Mouse (Mus musculus): ENCODE data around the gene Gm20388. TPM values are rescaled to one million over a fixed set of nuclear protein-coding genes. Genes with fewer than 3 reads are reported as not detected.

Gm20388 gene
- polyA plus RNA-seq, 1 experiment from 2014 or later = not detected

GRCm38 (mm10) chr8:124090473-124090872, 4179.8 kb downstream of the Gm20388 start:
- Histone ChIP-seq H3K4me1 (replicated peaks; ENCODE audit: control insufficient read depth, insufficient read depth) (no peaks in the 10 kb centered on the region), H3K36me3 (ENCODE audit: control insufficient read depth, insufficient read depth, low read length) (no peaks in the 10 kb centered on the region), H3K27me3 (ENCODE audit: control insufficient read depth, insufficient read depth, low read length) (no peaks in the 10 kb centered on the region), H3K4me3 (ENCODE audit: low read depth, low read length) (no peak overlapping the region), H3K9me3 (ENCODE audit: control insufficient read depth, low read length) (no peaks in the 10 kb centered on the region), H3K27ac (replicated peaks) (no peak overlapping the region), H3K4me2 (replicated peaks; ENCODE audit: low read depth) (no peak overlapping the region), H3K9ac (ENCODE audit: low read length) (no peak overlapping the region)
- 86% methylated on average over 5 of the region's 5 CpGs for WGBS
- ATAC-seq (ENCODE audit: low FRiP score, low TSS enrichment) (peak; percentile 31; the same call in 1 of the 2 replicates), DNase-seq (ENCODE audit: low spot score) (no peak)
- TF ChIP-seq EP300 (optimal IDR thresholded peaks at IDR 0.05) = no peak
- TF ChIP-seq CTCF (IDR thresholded peaks at IDR 0.05; ENCODE audit: low read depth) = no peak

GRCm38 (mm10) chr8:124098953-124099622, 4188.4 kb downstream of the Gm20388 start:
- Histone ChIP-seq H3K4me3 (ENCODE audit: low read depth, low read length) (no peak overlapping the region), H3K27ac (replicated peaks) (no peak overlapping the region), H3K27me3 (ENCODE audit: control insufficient read depth, insufficient read depth, low read length) (no peaks in the 10 kb centered on the region), H3K9ac (ENCODE audit: low read length) (no peak overlapping the region), H3K9me3 (ENCODE audit: control insufficient read depth, low read length) (no peaks in the 10 kb centered on the region), H3K4me1 (replicated peaks; ENCODE audit: control insufficient read depth, insufficient read depth) (no peaks in the 10 kb centered on the region), H3K4me2 (replicated peaks; ENCODE audit: low read depth) (no peak overlapping the region), H3K36me3 (ENCODE audit: control insufficient read depth, insufficient read depth, low read length) (no peaks in the 10 kb centered on the region)
- ATAC-seq (ENCODE audit: low FRiP score, low TSS enrichment) (no peak; the same call in 1 of the 2 replicates), DNase-seq (ENCODE audit: low spot score) (no peak)
- 20% methylated on average over 11 of the region's 11 CpGs for WGBS
- no peak for TF ChIP-seq EP300 (optimal IDR thresholded peaks at IDR 0.05)
- no peak for TF ChIP-seq CTCF (IDR thresholded peaks at IDR 0.05; ENCODE audit: low read depth)

- ATAC-seq (ENCODE audit: low FRiP score, low TSS enrichment) (no peak), DNase-seq (ENCODE audit: low spot score) (no peak)
- Histone ChIP-seq H3K9ac (ENCODE audit: low read length) (no peak overlapping the region), H3K4me1 (replicated peaks; ENCODE audit: control insufficient read depth, insufficient read depth) (no peaks in the 10 kb centered on the region), H3K27ac (replicated peaks) (no peak overlapping the region), H3K9me3 (ENCODE audit: control insufficient read depth, low read length) (no peaks in the 10 kb centered on the region), H3K27me3 (ENCODE audit: control insufficient read depth, insufficient read depth, low read length) (no peaks in the 10 kb centered on the region), H3K4me3 (ENCODE audit: low read depth, low read length) (no peak overlapping the region), H3K4me2 (replicated peaks; ENCODE audit: low read depth) (no peak overlapping the region), H3K36me3 (ENCODE audit: control insufficient read depth, insufficient read depth, low read length) (no peaks in the 10 kb centered on the region)
- WGBS = 54% methylated on average over 6 of the region's 6 CpGs
- TF ChIP-seq EP300 (optimal IDR thresholded peaks at IDR 0.05) (no peak), CTCF (IDR thresholded peaks at IDR 0.05; ENCODE audit: low read depth) (no peak)
Measured at GRCm38 (mm10) chr8:124099623-124099965, 4189.0 kb downstream of the Gm20388 start.

GRCm38 (mm10) chr8:124105869-124106268, 4195.2 kb downstream of the Gm20388 start:
- H3K27me3 ChIP-seq (ENCODE audit: control insufficient read depth, insufficient read depth, low read length) = no peaks in the 10 kb centered on the region
- H3K27ac ChIP-seq (replicated peaks) = no peak overlapping the region
- no peak overlapping the region for H3K9ac ChIP-seq (ENCODE audit: low read length)
- TF ChIP-seq CTCF (IDR thresholded peaks at IDR 0.05; ENCODE audit: low read depth) (no peak), EP300 (optimal IDR thresholded peaks at IDR 0.05) (no peak)
- no peak overlapping the region for H3K4me3 ChIP-seq (ENCODE audit: low read depth, low read length)
- no peaks in the 10 kb centered on the region for H3K9me3 ChIP-seq (ENCODE audit: control insufficient read depth, low read length)
- H3K36me3 ChIP-seq (ENCODE audit: control insufficient read depth, insufficient read depth, low read length) = no peaks in the 10 kb centered on the region
- ATAC-seq (ENCODE audit: low FRiP score, low TSS enrichment) = no peak
- 57% methylated on average over 6 of the region's 6 CpGs for WGBS
- no peak overlapping the region for H3K4me2 ChIP-seq (replicated peaks; ENCODE audit: low read depth)
- DNase-seq (ENCODE audit: low spot score) = no peak
- H3K4me1 ChIP-seq (replicated peaks; ENCODE audit: control insufficient read depth, insufficient read depth) = no peaks in the 10 kb centered on the region

- DNase-seq (ENCODE audit: low spot score) = no peak
- TF ChIP-seq CTCF (IDR thresholded peaks at IDR 0.05; ENCODE audit: low read depth) = no peak
- no peak for TF ChIP-seq EP300 (optimal IDR thresholded peaks at IDR 0.05)
- ATAC-seq (ENCODE audit: low FRiP score, low TSS enrichment) = no peak
Measured at GRCm38 (mm10) chr8:124106328-124107195, 4195.9 kb downstream of the Gm20388 start.

GRCm38 (mm10) chr8:124113108-124113507, 4202.5 kb downstream of the Gm20388 start:
- Histone ChIP-seq H3K4me1 (replicated peaks; ENCODE audit: control insufficient read depth, insufficient read depth) (no peaks in the 10 kb centered on the region), H3K27me3 (ENCODE audit: control insufficient read depth, insufficient read depth, low read length) (no peaks in the 10 kb centered on the region), H3K36me3 (ENCODE audit: control insufficient read depth, insufficient read depth, low read length) (no peaks in the 10 kb centered on the region), H3K9me3 (ENCODE audit: control insufficient read depth, low read length) (no peaks in the 10 kb centered on the region), H3K9ac (ENCODE audit: low read length) (no peak overlapping the region), H3K4me3 (ENCODE audit: low read depth, low read length) (no peak overlapping the region), H3K27ac (replicated peaks) (no peak overlapping the region), H3K4me2 (replicated peaks; ENCODE audit: low read depth) (no peak overlapping the region)
- ATAC-seq (ENCODE audit: low FRiP score, low TSS enrichment) (peak; percentile 77), DNase-seq (ENCODE audit: low spot score) (peak; percentile 28)
- TF ChIP-seq CTCF (IDR thresholded peaks at IDR 0.05; ENCODE audit: low read depth) (no peak), EP300 (optimal IDR thresholded peaks at IDR 0.05) (no peak)
- 46% methylated on average over 10 of the region's 10 CpGs for WGBS

More at GRCm38 (mm10) chr8:124106328-124107195, 4195.9 kb downstream of the Gm20388 start:
- no peaks in the 10 kb centered on the region for H3K27me3 ChIP-seq (ENCODE audit: control insufficient read depth, insufficient read depth, low read length)
- no peaks in the 10 kb centered on the region for H3K4me1 ChIP-seq (replicated peaks; ENCODE audit: control insufficient read depth, insufficient read depth)
- WGBS = 79% methylated on average over 7 of the region's 7 CpGs
- no peak overlapping the region for H3K4me2 ChIP-seq (replicated peaks; ENCODE audit: low read depth)
- no peak overlapping the region for H3K4me3 ChIP-seq (ENCODE audit: low read depth, low read length)
- no peak overlapping the region for H3K27ac ChIP-seq (replicated peaks)
- no peak overlapping the region for H3K9ac ChIP-seq (ENCODE audit: low read length)
- no peaks in the 10 kb centered on the region for H3K36me3 ChIP-seq (ENCODE audit: control insufficient read depth, insufficient read depth, low read length)
- H3K9me3 ChIP-seq (ENCODE audit: control insufficient read depth, low read length) = no peaks in the 10 kb centered on the region
